Mouse (Mus musculus): Measurements from ENCODE around the gene Atad2b. TPM values are rescaled to one million over a fixed set of nuclear protein-coding genes. Genes with fewer than 3 reads are reported as not detected.

The Atad2b gene
- 6.0 and 12.6 TPM in 2 replicates for polyA plus RNA-seq (2012; rRNA removed; ENCODE audit: low replicate concordance)

DNA sequence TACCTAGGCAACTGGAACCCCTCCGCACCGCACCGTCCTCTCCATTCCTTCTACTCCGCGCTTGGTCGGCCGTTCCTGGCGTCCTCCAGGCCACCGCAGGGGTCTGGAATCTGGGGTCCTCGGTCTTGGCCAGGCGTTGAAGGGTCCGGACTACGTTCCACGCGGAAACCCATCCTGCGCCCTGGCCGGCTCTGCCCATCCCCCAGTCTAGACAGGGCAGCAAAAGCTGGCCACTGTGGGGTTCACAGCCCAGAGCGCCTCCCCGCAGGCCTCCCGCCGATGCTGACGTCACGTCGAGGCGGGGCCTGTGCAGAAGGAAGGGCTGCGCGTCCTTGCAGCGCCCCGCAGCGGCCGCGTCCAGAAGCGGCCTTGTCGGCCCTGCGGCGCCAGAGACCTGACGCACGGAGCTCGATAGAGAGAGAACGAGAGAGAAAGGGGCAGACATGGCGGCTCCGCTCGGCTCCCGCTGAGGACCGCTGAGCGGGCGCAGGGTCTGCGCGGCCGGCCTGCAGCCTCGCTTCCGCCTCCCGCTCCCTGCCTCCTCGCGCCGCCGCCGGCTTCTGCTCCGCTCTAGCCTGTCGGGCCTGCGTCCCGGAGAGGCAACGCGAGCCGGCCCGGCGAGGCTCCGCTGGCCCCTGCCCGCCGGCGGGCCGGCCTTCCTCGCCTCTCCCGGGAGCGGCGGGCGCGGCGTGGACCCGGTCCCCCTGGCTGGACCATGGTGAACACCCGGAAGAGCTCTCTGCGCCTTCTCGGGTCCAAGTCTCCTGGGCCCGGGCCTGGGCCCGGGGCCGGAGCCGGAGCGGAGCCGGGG is at the start of gene Atad2b:
Gene Atad2b (plus strand): TSS at position 360 of the 811 bp plus-strand sequence.

DNA sequence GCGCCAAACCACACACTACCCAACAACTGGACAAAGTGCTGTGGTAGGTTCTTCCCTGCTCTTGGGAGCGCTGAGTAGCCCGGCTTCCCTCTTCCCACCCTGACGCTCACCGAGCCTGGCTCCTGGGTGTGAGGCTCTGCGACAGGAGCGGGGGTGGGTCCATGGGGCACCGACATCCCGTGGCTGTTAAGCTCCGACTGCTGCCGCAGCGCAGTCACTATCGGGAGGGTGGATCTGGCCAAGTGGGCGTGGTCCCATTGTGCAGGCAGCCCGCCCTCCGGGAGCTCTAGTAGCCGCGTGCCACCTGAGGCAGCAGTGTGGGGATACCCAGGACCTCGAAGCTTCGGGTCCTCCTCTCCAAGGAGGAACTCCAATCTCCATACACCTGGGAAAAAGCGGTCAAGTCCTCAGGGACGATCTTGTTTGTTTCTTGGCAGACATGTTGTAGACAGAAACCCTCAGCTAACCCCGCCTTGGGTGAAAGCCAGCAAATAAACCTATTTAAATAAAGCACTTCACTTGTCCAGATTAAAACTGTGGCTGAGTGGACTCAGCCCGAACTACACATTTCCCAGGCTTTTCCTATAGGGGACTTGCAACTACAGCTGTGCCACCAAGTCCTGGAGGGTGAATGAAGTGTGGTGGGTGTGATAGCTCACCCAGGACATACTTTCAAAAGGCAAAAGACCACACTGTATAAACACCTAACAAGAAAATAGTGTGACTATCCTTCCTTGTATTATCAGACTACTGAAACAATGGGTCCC is 42.8 kb upstream of the Atad2b start, which contains the start of gene Mfsd2b:
Gene Mfsd2b (minus strand): TSS at position 199 of the 767 bp plus-strand sequence.

GRCm38 (mm10) chr12:4906951-4907906 is 9.9 kb upstream of the Atad2b start, which contains the start of gene Ubxn2a:
TSS of gene Ubxn2a (minus strand) at chr12:4907705.

Other genes starting within 250 kb of the Atad2b start
- 0.09 and 0.33 TPM in 2 replicates for gene Fam228a, start 178.9 kb upstream of the Atad2b start, polyA plus RNA-seq (2012; rRNA removed; ENCODE audit: low replicate concordance)
- 0.35 and 1.1 TPM in 2 replicates for gene Pfn4, start 148.3 kb upstream of the Atad2b start, polyA plus RNA-seq (2012; rRNA removed; ENCODE audit: low replicate concordance)
- 0.16 and 0.78 TPM in 2 replicates for gene Fam228b, start 148.1 kb upstream of the Atad2b start, polyA plus RNA-seq (2012; rRNA removed; ENCODE audit: low replicate concordance)
- 63.1 and 111 TPM in 2 replicates for gene Sf3b6, start 99.8 kb upstream of the Atad2b start, polyA plus RNA-seq (2012; rRNA removed; ENCODE audit: low replicate concordance)
- 4.5 and 8.4 TPM in 2 replicates for gene Fkbp1b, start 75.8 kb upstream of the Atad2b start, polyA plus RNA-seq (2012; rRNA removed; ENCODE audit: low replicate concordance)
- gene Wdcp, start 74.0 kb upstream of the Atad2b start, polyA plus RNA-seq (2012; rRNA removed; ENCODE audit: low replicate concordance): 7.9 and 10.1 TPM in 2 replicates
- 0.68 and 0.80 TPM in 2 replicates for gene Mfsd2b, start 43.0 kb upstream of the Atad2b start, polyA plus RNA-seq (2012; rRNA removed; ENCODE audit: low replicate concordance)
- 6.1 and 6.4 TPM in 2 replicates for gene Ubxn2a, start 9.6 kb upstream of the Atad2b start, polyA plus RNA-seq (2012; rRNA removed; ENCODE audit: low replicate concordance)